Mouse (Mus musculus): ENCODE measurements around the gene Golga4.

DNA sequence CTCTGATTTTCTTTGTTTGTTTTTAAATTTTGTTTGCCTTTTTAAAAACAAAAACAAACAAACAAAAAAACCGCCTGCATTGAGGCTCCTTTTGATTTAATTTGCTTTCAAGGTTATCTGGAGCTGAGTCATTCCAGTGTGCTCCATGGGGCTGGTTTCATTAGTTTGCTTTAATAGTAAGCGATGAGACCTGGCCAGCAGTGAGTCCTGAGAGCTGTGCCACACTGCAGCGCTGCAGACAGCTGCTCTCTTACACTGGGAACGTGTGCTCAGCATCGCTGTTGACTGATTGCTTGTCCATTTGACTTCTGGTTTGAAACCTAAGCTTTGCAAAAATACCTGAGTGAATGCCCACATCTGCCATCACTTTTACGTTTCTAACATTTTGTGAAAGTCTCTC, 74.3 kb downstream of the Golga4 start:
- no peak for TF ChIP-seq CTCF (conservative IDR thresholded peaks at IDR 0.05; ENCODE audit: insufficient read depth, insufficient read length, low read depth, low read length)
- no peak for TF ChIP-seq POLR2A (IDR thresholded peaks at IDR 0.05; ENCODE audit: low read depth, low read length)

All from kidney, adult 2 months (tissue).